Mouse (Mus musculus) spleen, adult 2 months (tissue): ENCODE measurements around the gene Insyn1. TPM values are rescaled to one million over a fixed set of nuclear protein-coding genes. Genes with fewer than 3 reads are reported as not detected.

Experiments
- DNase-seq, 2 experiments: peaks; one replicate each; pipeline versions ENCODE4 v3.0.0 to v3.0.0-alpha.2; 2012 to 2021; ENCODE audit warnings: low spot score in 2 of 2, low read depth in 1 of 2
- H3K27ac ChIP-seq: fragments of 200-500 bp; 2 replicates; pipeline ENCODE4 v1.5.1; 2012; ENCODE audit warnings: low read length, inconsistent platforms; ENCODE audit not compliant: insufficient read depth
- H3K27me3 ChIP-seq: fragments of 200-500 bp; 2 replicates; pipeline ENCODE4 v1.6.1; 2012; ENCODE audit warnings: mild to moderate bottlenecking, moderate library complexity, low read length, inconsistent platforms; ENCODE audit not compliant: control insufficient read depth, insufficient read depth
- H3K36me3 ChIP-seq: fragments of 200-500 bp; 2 replicates; pipeline ENCODE4 v1.6.1; 2012; ENCODE audit warnings: mild to moderate bottlenecking, low read length, inconsistent platforms; ENCODE audit not compliant: control insufficient read depth, insufficient read depth
- H3K4me1 ChIP-seq: fragments of 200-500 bp; 2 replicates; pipeline ENCODE4 v1.6.1; 2011; ENCODE audit warnings: inconsistent platforms; ENCODE audit not compliant: control insufficient read depth, insufficient read depth, insufficient read length
- H3K4me3 ChIP-seq: fragments of 200-500 bp; 2 replicates; pipeline ENCODE4 v1.5.1; 2011; ENCODE audit warnings: mild to moderate bottlenecking, inconsistent platforms; ENCODE audit not compliant: insufficient read depth, insufficient read length; ENCODE audit errors: extremely low read depth
- CTCF ChIP-seq: fragments of 200-500 bp; IDR thresholded peaks from 2 replicates; pipeline ENCODE4 v1.5.1; 2011; ENCODE audit warnings: mild to moderate bottlenecking, inconsistent platforms; ENCODE audit not compliant: insufficient read depth, insufficient read length, insufficient replicate concordance; ENCODE audit errors: extremely low read depth
- POLR2A ChIP-seq: fragments of 200-500 bp; IDR thresholded peaks from 2 replicates; pipeline ENCODE4 v1.6.1; 2011; ENCODE audit warnings: low read depth, low read length, inconsistent platforms
- WGBS: fragments of 180-500 bp; shearing (Covaris S2); methylation state at CpG from one replicate; pipeline ENCODE4 v1.1.7; 2018; 5-methylcytosine and 5-hydroxymethylcytosine counted together
- polyA plus RNA-seq: library from polyadenylated mRNA; depleted of rRNA; stranded (reverse); fragments of >200 nt; gene quantifications from 2 replicates; pipeline ENCODE4 v1.2.3, GENCODE M21; 2012

Insyn1 gene
- polyA plus RNA-seq, 1 experiment: 1.2 TPM

GRCm38 (mm10) chr9:58500946-58501345 lies 12.5 kb downstream of the Insyn1 start:
- no peaks in the 10 kb centered on the region for H3K4me1 ChIP-seq
- no peaks in the 10 kb centered on the region for H3K27me3 ChIP-seq
- TF ChIP-seq POLR2A: no peak
- no peak for TF ChIP-seq CTCF
- 88% methylated on average over 5 of the region's 5 CpGs for WGBS
- no peaks in the 10 kb centered on the region for H3K36me3 ChIP-seq
- no peak overlapping the region for H3K27ac ChIP-seq
- DNase-seq: no peak
- no peak overlapping the region for H3K4me3 ChIP-seq

DNA sequence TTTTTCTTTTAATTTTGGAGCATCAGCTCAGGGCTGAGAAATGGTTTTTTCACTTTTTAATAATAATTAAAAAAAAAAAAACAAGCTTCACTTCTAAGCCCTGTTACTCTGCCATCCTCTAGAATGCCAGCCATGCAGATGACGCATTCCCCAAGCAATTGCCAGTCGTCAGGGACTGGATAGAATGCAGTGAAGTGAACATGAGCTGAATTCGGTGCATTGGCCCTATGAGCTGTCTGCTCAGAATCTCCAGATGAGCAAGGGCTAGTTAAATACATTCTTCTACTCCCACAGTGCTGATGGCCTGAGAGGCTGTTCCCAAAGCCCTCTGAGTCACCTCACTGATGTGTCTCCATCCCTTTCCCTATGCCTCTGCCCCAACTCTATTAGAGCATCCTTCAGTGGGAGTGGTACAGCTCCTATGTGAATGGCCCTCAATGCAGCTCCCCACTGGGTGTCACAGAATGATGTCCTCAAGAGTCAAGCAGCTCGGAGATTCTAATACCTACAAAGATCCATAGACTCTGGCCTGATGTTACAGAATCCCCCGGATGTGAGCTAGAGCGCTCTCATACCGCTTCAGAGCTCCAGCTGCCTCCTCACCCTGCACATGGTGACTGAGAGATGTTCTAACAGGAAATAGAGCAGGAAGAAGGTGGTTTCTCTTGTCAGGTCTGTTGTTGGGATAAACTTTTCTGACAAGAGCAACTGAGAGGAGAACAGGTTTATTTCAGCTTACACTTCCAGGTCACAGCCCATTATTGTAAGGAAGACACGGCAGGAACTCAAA lies 19.0 kb downstream of the Insyn1 start:
- Histone ChIP-seq H3K27ac (peak overlapping the region; percentile 78), H3K4me1 (peaks cover 35% of the 10 kb centered on the region), H3K36me3 (no peaks in the 10 kb centered on the region), H3K4me3 (no peak overlapping the region), H3K27me3 (no peaks in the 10 kb centered on the region)
- peak; percentile 16 to 17 for DNase-seq
- TF ChIP-seq POLR2A (no peak), CTCF (no peak)
- 43% methylated on average over 8 of the region's 8 CpGs for WGBS

GRCm38 (mm10) chr9:58510452-58510851 lies 22.0 kb downstream of the Insyn1 start:
- 48% methylated on average over 5 of the region's 5 CpGs for WGBS
- Histone ChIP-seq H3K27me3 (no peaks in the 10 kb centered on the region), H3K36me3 (no peaks in the 10 kb centered on the region), H3K27ac (peak overlapping the region; percentile 90), H3K4me3 (no peak overlapping the region), H3K4me1 (peaks cover 35% of the 10 kb centered on the region)
- peak; percentile 39 to 56 for DNase-seq
- TF ChIP-seq CTCF (no peak), POLR2A (no peak; the same call in 1 of the 2 replicates)

- Histone ChIP-seq H3K27me3 (no peaks in the 10 kb centered on the region), H3K36me3 (no peaks in the 10 kb centered on the region), H3K4me1 (peaks cover 28% of the 10 kb centered on the region), H3K27ac (no peak overlapping the region), H3K4me3 (no peak overlapping the region)
- WGBS: 75% methylated on average over 5 of the region's 5 CpGs
- DNase-seq: no peak
- TF ChIP-seq POLR2A: no peak
- no peak for TF ChIP-seq CTCF
Observed at GRCm38 (mm10) chr9:58513749-58514148, 25.3 kb downstream of the Insyn1 start.

GRCm38 (mm10) chr9:58516480-58516879 lies 28.1 kb downstream of the Insyn1 start:
- Histone ChIP-seq H3K4me3 (no peak overlapping the region), H3K27ac (no peak overlapping the region), H3K27me3 (no peaks in the 10 kb centered on the region), H3K4me1 (peaks cover 8% of the 10 kb centered on the region), H3K36me3 (no peaks in the 10 kb centered on the region)
- WGBS: 90% methylated on average over 3 of the region's 3 CpGs
- DNase-seq: no peak
- TF ChIP-seq POLR2A (no peak), CTCF (no peak)

DNA sequence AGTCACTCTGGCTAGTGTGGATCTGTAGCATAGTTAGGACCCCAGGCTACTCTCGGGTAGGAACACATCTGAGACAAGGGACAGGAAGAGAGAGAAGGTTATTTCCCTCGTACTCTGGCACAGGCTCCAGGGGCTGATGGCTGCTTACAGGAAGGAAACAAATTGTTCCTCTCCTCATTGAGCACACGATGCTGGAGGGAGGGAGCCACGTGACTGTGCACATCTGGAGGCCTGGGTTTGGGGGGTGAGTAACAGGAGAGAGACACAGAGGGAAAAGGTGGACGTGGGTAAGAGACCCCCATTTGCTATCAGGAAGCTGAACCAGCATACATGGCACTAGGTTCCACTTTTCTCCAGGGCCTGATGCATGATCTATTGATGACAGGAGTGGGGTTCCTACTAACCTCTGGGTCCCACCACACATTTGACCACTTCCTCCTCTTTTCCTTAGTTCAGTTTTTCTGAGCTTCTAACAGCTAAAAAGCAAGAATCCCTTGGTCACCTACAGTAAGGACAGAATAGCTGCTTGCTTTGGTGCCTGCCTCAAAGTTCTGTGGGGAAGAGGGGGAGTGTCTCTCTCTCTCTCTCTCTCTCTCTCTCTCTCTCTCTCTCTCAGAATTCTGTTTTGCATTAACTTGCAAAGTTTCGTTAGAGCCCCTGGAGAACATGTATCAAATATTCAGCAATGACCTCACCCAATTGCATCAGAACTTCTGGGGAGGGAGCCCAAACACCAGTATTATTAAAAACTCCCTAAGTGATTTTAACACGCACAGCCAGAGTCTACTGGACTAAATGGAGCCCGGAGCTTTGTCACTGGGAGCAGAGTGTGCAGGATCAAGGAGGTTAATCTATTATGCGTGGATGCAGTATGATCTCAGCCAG lies 29.7 kb downstream of the Insyn1 start:
- DNase-seq: no peak
- H3K27ac ChIP-seq: no peak overlapping the region
- no peak overlapping the region for H3K4me3 ChIP-seq
- H3K27me3 ChIP-seq: no peaks in the 10 kb centered on the region
- no peaks in the 10 kb centered on the region for H3K36me3 ChIP-seq
- TF ChIP-seq CTCF: no peak
- TF ChIP-seq POLR2A: no peak
- WGBS: 18% methylated on average over 9 of the region's 9 CpGs
- peaks cover 8% of the 10 kb centered on the region for H3K4me1 ChIP-seq
